Mouse (Mus musculus): ENCODE data around the gene Creb5. TPM values are rescaled to one million over a fixed set of nuclear protein-coding genes. Genes with fewer than 3 reads are reported as not detected.

The Creb5 gene
- polyA plus RNA-seq, 1 experiment from 2014 or later, result 2.5 TPM

DNA sequence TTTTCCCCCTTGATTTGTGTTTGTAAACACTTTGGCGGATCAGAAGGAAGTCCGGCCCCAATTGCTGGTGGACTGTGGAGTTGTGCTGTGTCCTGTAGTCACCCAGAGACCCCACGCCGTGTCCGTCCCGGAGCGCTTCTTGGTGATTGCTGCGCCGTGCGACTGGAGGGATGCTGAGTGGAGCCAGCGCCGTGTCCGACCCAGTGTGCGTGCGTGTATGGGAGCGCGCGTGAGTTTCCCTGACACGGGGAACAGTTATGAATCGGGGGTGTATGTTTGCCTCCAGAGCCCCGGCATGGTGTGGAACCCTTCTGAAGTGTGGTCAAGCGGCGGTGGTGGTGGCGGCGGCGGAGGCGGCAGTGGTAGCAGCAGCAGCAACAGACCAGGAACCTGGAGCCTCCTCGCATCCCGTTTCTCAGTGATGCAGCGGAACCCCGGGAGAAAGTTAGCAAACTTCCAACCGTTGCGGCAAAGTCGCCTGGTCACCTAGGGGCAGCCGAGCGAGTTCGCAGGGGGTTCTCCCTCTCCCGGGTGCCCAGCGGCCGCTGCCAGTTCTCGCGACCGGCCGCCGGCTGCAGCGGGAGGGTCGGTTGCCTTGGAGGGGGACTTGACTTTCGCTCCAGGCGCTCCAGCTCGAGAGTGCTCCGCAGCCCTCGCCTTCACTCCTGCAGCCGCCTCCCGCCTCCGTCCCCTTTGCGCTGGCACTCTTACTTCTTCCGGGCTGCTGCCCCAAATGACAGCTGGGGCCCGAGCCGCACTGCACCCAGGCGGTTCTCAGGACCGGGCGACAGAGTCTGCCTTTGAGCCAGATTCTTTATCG is 702 bp downstream of the Creb5 start:
- Histone ChIP-seq H3K4me3 (ENCODE audit: low read depth, low read length) (peak overlapping the region; percentile 48), H3K9me3 (replicated peaks; ENCODE audit: control insufficient read depth, low read length, poor library complexity, severe bottlenecking) (no peaks in the 10 kb centered on the region), H3K27ac (ENCODE audit: low read length) (no peak overlapping the region), H3K27me3 (ENCODE audit: control insufficient read depth, insufficient read depth, low read depth, low read length) (peaks cover 52% of the 10 kb centered on the region), H3K4me1 (ENCODE audit: control insufficient read depth, insufficient read depth, low read length) (peaks cover 26% of the 10 kb centered on the region), H3K9ac (ENCODE audit: low read depth, low read length) (peak overlapping the region; percentile 43; the same call in 1 of the 2 replicates), H3K4me2 (ENCODE audit: low read length) (peak overlapping the region; percentile 98), H3K36me3 (ENCODE audit: control insufficient read depth, insufficient read depth, low read length) (no peaks in the 10 kb centered on the region)
- WGBS, result under 1% methylated on average over 63 of the region's 63 CpGs
- ATAC-seq, result peak; percentile 81

DNA sequence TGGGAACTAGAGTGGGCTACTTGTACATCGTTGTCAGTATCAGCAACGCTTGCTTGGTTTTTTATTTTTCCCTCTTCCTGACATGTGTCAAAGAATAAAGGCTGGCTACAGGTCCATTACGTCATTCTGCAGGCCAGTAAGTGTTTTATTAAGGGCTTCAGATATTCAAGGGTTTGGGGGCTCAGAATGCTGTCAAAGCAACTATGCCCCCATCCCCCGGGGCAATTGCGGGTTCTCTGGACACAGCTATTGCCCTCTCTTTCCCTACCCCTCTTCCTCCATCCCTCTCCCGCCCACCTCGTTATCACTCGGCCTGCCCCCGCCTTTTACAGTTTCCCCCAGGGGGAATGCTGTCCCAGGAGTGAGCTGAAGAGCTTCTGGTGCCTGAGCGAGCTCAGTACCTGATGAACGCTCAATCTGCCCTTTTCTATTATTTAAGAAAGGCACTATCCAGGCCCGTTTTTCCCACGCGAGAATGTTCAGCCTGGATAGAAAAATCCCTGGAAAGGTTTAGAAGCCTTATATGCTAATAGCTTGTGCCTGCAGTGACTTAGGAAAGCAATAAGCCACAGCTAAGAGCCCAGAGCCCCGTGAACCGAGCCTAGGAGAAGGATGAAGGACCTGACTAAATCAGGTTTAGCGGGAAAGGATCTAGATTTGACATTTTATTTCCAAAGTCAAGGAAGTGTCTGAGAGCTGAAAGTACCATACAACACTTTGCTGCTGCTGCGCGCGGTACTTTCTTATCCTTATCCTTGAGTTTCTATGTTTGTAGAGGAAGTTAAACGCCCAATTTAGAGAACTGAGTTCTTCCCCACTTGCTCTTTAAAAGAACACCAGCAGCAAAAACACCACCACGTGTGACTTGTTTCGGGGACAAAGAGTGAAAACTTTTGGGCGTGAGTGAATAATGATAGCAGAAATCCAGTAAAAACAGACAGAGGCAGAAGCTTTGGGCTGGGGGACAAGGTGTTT is 1.8 kb downstream of the Creb5 start:
- no peak overlapping the region for H3K27ac ChIP-seq (ENCODE audit: low read length)
- H3K27me3 ChIP-seq (ENCODE audit: control insufficient read depth, insufficient read depth, low read depth, low read length), result peaks cover 52% of the 10 kb centered on the region
- H3K4me3 ChIP-seq (ENCODE audit: low read depth, low read length), result peak overlapping the region; percentile 2; the same call in 1 of the 2 replicates

DNA sequence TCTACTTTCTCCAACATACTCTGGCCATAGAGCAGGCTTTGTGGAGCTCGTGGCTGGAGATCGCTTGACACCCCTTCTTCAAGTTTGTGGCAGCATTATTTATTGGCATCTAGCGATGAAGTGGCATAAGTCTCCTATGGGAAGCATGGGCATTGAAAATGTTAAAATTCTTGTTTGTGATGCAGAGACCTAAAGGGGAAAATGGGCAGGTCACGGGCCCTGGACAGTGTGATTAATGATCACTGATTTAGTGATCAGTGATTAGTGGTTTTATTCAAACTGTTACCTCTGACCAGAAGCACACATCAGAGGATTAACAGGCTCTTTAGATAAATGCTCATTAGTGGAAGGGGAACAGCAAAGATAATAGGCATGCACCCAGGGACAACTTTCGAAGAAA is 2.6 kb downstream of the Creb5 start:
- ATAC-seq, result no peak
- H3K4me2 ChIP-seq (ENCODE audit: low read length), result no peak overlapping the region
- H3K9me3 ChIP-seq (replicated peaks; ENCODE audit: control insufficient read depth, low read length, poor library complexity, severe bottlenecking), result no peaks in the 10 kb centered on the region
- 14% methylated on average over 5 of the region's 5 CpGs for WGBS
- no peak overlapping the region for H3K4me3 ChIP-seq (ENCODE audit: low read depth, low read length)
- peaks cover 26% of the 10 kb centered on the region for H3K4me1 ChIP-seq (ENCODE audit: control insufficient read depth, insufficient read depth, low read length)
- H3K27ac ChIP-seq (ENCODE audit: low read length), result no peak overlapping the region
- H3K9ac ChIP-seq (ENCODE audit: low read depth, low read length), result no peak overlapping the region
- H3K36me3 ChIP-seq (ENCODE audit: control insufficient read depth, insufficient read depth, low read length), result no peaks in the 10 kb centered on the region
- peaks cover 46% of the 10 kb centered on the region for H3K27me3 ChIP-seq (ENCODE audit: control insufficient read depth, insufficient read depth, low read depth, low read length)

More for the DNA sequence above, 1.8 kb downstream of the Creb5 start:
- H3K9ac ChIP-seq (ENCODE audit: low read depth, low read length), result peak overlapping the region; percentile 33; the same call in 1 of the 2 replicates
- H3K9me3 ChIP-seq (replicated peaks; ENCODE audit: control insufficient read depth, low read length, poor library complexity, severe bottlenecking), result no peaks in the 10 kb centered on the region
- ATAC-seq, result no peak
- WGBS, result 2% methylated on average over 24 of the region's 24 CpGs
- peaks cover 26% of the 10 kb centered on the region for H3K4me1 ChIP-seq (ENCODE audit: control insufficient read depth, insufficient read depth, low read length)
- peak overlapping the region; percentile 98 for H3K4me2 ChIP-seq (ENCODE audit: low read length)
- no peaks in the 10 kb centered on the region for H3K36me3 ChIP-seq (ENCODE audit: control insufficient read depth, insufficient read depth, low read length)

DNA sequence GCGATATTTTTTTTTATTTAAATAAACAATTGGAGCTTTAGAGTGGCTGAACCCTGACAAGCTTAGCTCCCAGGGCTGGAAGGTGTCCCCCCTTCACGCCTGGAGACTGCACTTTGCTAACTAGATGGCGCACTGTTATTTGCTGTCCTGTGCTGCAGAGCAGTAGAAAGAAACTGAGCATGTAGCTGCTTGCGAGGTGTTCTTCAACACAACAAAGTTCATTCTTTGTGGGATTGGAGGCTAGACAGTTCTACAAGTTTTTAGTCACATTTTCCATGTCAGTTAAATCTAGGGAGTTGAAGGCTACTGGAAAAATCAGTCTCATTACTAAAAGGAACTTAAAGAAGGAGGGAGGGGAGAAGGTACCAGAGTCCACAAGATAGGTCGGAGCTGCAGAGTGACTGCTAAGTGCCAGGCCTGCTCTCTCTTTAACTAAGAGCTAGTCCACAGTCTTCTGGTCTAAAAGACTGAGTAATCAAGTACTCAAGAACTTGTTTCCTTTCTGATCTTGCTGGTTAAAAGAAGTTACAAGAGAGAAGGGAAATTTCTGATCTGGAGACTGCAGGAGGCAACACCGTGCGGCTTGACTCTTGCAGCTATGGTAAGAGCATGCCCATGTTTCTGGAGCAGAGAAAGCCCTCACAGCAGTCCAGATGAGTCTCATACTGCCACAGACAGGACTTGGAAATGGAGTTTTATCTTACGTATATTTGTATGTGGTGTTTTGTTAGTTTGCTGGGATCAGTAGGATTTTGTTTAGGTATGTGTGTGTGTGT is 3.3 kb downstream of the Creb5 start:
- Histone ChIP-seq H3K4me3 (ENCODE audit: low read depth, low read length) (no peak overlapping the region), H3K4me2 (ENCODE audit: low read length) (no peak overlapping the region), H3K27ac (ENCODE audit: low read length) (no peak overlapping the region), H3K9me3 (replicated peaks; ENCODE audit: control insufficient read depth, low read length, poor library complexity, severe bottlenecking) (no peaks in the 10 kb centered on the region), H3K9ac (ENCODE audit: low read depth, low read length) (no peak overlapping the region), H3K36me3 (ENCODE audit: control insufficient read depth, insufficient read depth, low read length) (no peaks in the 10 kb centered on the region), H3K4me1 (ENCODE audit: control insufficient read depth, insufficient read depth, low read length) (peaks cover 26% of the 10 kb centered on the region), H3K27me3 (ENCODE audit: control insufficient read depth, insufficient read depth, low read depth, low read length) (peaks cover 39% of the 10 kb centered on the region)
- WGBS, result 39% methylated on average over 8 of the region's 8 CpGs
- no peak for ATAC-seq

DNA sequence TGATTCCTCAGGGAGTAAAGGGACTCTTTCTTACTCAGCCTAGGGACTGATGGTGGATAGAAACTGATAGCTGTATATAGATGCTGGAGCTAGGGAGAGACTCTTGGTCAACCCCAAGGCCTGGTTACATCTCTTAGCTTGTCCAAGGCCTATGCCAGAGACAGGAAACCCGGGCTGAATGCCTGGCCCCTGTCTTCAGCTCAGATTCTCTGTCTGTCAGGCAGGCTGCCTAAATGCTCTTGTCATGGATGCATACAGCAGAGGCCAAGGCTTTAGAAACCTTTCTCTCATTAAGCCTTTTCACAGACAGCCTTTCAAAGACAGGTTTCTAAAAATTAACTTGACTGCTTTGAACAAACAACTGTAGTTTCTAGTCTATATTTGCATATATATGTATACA is 5.9 kb downstream of the Creb5 start:
- no peaks in the 10 kb centered on the region for H3K36me3 ChIP-seq (ENCODE audit: control insufficient read depth, insufficient read depth, low read length)
- peaks cover 18% of the 10 kb centered on the region for H3K27me3 ChIP-seq (ENCODE audit: control insufficient read depth, insufficient read depth, low read depth, low read length)
- no peaks in the 10 kb centered on the region for H3K9me3 ChIP-seq (replicated peaks; ENCODE audit: control insufficient read depth, low read length, poor library complexity, severe bottlenecking)
- no peak overlapping the region for H3K9ac ChIP-seq (ENCODE audit: low read depth, low read length)
- H3K27ac ChIP-seq (ENCODE audit: low read length), result no peak overlapping the region
- H3K4me1 ChIP-seq (ENCODE audit: control insufficient read depth, insufficient read depth, low read length), result peaks cover 10% of the 10 kb centered on the region
- WGBS, result 35% methylated on average over 1 of the region's 1 CpGs
- no peak for ATAC-seq
- no peak overlapping the region for H3K4me3 ChIP-seq (ENCODE audit: low read depth, low read length)
- H3K4me2 ChIP-seq (ENCODE audit: low read length), result no peak overlapping the region

DNA sequence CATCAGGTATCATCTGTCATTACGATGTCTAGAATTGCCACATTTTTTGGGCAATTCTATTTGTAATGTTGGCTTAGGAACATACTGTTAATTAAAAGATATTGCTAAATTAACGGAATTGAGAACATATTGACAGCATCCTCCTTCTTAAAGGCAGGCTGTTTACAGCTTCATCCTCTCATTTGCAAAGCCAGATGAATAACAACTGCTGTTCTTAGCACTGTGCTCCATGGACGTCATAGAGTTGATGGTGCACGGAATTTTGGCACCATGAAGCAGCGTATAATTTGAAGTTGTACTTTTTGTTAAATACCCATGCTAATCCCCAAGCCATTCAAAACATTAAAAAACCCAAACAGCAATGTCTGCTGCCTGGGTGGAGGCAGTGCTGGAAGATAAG is 10.8 kb downstream of the Creb5 start:
- Histone ChIP-seq H3K9ac (ENCODE audit: low read depth, low read length) (no peak overlapping the region), H3K27ac (ENCODE audit: low read length) (no peak overlapping the region), H3K27me3 (ENCODE audit: control insufficient read depth, insufficient read depth, low read depth, low read length) (no peaks in the 10 kb centered on the region), H3K4me3 (ENCODE audit: low read depth, low read length) (no peak overlapping the region), H3K4me2 (ENCODE audit: low read length) (no peak overlapping the region), H3K9me3 (replicated peaks; ENCODE audit: control insufficient read depth, low read length, poor library complexity, severe bottlenecking) (no peaks in the 10 kb centered on the region), H3K4me1 (ENCODE audit: control insufficient read depth, insufficient read depth, low read length) (no peaks in the 10 kb centered on the region; the same call in 1 of the 2 replicates), H3K36me3 (ENCODE audit: control insufficient read depth, insufficient read depth, low read length) (no peaks in the 10 kb centered on the region)
- ATAC-seq, result no peak
- 61% methylated on average over 5 of the region's 5 CpGs for WGBS

DNA sequence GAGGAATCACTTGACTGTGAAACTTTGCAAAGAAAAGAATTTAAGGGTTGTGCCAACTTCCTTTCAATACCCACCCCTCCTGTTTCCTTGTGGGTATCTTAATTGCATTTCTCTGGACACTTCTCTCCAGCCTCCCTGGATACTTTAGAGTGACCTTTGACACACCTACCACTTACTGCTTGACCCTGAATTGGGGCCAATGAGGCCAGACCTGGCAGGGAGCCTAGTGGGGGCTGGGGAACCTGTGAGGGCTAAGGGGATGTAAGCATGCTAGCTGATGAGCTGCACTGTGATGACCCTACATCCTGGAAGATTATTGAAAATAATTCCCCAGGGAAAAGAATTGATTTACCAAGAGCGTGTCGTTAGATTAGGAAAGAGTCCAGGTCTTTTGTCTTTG is 17.1 kb downstream of the Creb5 start:
- H3K9ac ChIP-seq (ENCODE audit: low read depth, low read length), result no peak overlapping the region
- H3K27ac ChIP-seq (ENCODE audit: low read length), result no peak overlapping the region
- H3K27me3 ChIP-seq (ENCODE audit: control insufficient read depth, insufficient read depth, low read depth, low read length), result no peaks in the 10 kb centered on the region
- ATAC-seq, result no peak
- no peaks in the 10 kb centered on the region for H3K4me1 ChIP-seq (ENCODE audit: control insufficient read depth, insufficient read depth, low read length)
- H3K4me3 ChIP-seq (ENCODE audit: low read depth, low read length), result no peak overlapping the region
- WGBS, result 75% methylated on average over 2 of the region's 2 CpGs
- H3K36me3 ChIP-seq (ENCODE audit: control insufficient read depth, insufficient read depth, low read length), result no peaks in the 10 kb centered on the region
- H3K9me3 ChIP-seq (replicated peaks; ENCODE audit: control insufficient read depth, low read length, poor library complexity, severe bottlenecking), result no peaks in the 10 kb centered on the region
- H3K4me2 ChIP-seq (ENCODE audit: low read length), result no peak overlapping the region

DNA sequence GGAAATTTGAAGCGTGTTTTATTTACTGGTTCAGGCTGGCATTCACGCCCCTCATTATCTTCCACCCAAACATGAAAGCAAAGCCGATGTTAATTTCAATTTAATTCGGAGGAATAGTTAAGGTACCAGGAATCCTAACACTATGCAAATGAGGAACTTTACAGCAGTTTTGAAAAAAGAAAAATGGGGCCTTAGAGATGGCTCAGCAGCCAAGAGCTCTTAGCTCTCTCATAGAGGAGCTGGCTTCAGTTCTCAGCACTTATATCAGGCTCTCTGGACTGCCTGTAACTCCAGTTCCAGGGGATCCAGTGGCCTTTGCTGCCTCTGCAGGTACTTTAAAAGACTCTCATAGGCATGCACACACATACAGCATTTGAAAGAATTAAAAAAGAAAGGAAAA is 19.1 kb downstream of the Creb5 start:
- Histone ChIP-seq H3K27ac (ENCODE audit: low read length) (no peak overlapping the region), H3K9me3 (replicated peaks; ENCODE audit: control insufficient read depth, low read length, poor library complexity, severe bottlenecking) (no peaks in the 10 kb centered on the region), H3K4me3 (ENCODE audit: low read depth, low read length) (no peak overlapping the region), H3K4me2 (ENCODE audit: low read length) (no peak overlapping the region), H3K27me3 (ENCODE audit: control insufficient read depth, insufficient read depth, low read depth, low read length) (no peaks in the 10 kb centered on the region), H3K36me3 (ENCODE audit: control insufficient read depth, insufficient read depth, low read length) (no peaks in the 10 kb centered on the region), H3K9ac (ENCODE audit: low read depth, low read length) (no peak overlapping the region), H3K4me1 (ENCODE audit: control insufficient read depth, insufficient read depth, low read length) (no peaks in the 10 kb centered on the region)
- no peak for ATAC-seq
- WGBS, result 88% methylated on average over 4 of the region's 4 CpGs

Data from midbrain, embryonic 16.5 days (tissue).